Mouse (Mus musculus) ES-E14 (cell line): ENCODE data around the gene Ptbp1. TPM values are rescaled to one million over a fixed set of nuclear protein-coding genes. Genes with fewer than 3 reads are reported as not detected.

Experiments used
- DNase-seq: peaks from one replicate; pipeline ENCODE4 v3.0.0-alpha.2; 2013; ENCODE audit warnings: low read depth, low spot score
- H3K27ac ChIP-seq: 2 replicates; pipeline ENCODE4 v1.5.1; 2012; ENCODE audit warnings: low read depth, mild to moderate bottlenecking, low read length, moderate library complexity, mixed read lengths; ENCODE audit not compliant: poor library complexity, insufficient read depth, severe bottlenecking
- H3K36me3 ChIP-seq: 2 replicates; pipeline ENCODE4 v1.6.1; 2012; ENCODE audit warnings: mild to moderate bottlenecking, low read length, moderate library complexity, mixed read lengths; ENCODE audit not compliant: control insufficient read depth, poor library complexity, insufficient read depth, severe bottlenecking
- H3K4me1 ChIP-seq, 2 experiments: fragments of 150-350 bp in 1 of 2; sonication (generic) in 1 of 2; 2 replicates each; pipeline ENCODE4 v1.6.1; 2012; ENCODE audit warnings: low read length in 2 of 2, mild to moderate bottlenecking in 1 of 2, mixed read lengths in 1 of 2; ENCODE audit not compliant: control insufficient read depth in 2 of 2, insufficient read depth in 2 of 2, poor library complexity in 1 of 2
- H3K4me3 ChIP-seq, 2 experiments: fragments of 150-350 bp in 1 of 2; sonication (generic) in 1 of 2; 2 replicates each; pipeline ENCODE4 v1.5.1; 2012; ENCODE audit warnings: low read length in 2 of 2, low read depth in 1 of 2, mild to moderate bottlenecking in 1 of 2, mixed read lengths in 1 of 2; ENCODE audit not compliant: insufficient read depth in 1 of 2, poor library complexity in 1 of 2, severe bottlenecking in 1 of 2
- H3K9ac ChIP-seq: 2 replicates; pipeline ENCODE4 v1.6.1; 2012; ENCODE audit warnings: low read depth, mild to moderate bottlenecking, low read length, mixed read lengths; ENCODE audit not compliant: poor library complexity, insufficient read depth, severe bottlenecking
- H3K9me3 ChIP-seq: fragments of 150-350 bp; sonication (generic); 2 replicates; pipeline ENCODE4 v1.6.1; 2012; ENCODE audit warnings: low read depth, mild to moderate bottlenecking, low read length; ENCODE audit not compliant: control insufficient read depth, insufficient read depth
- CHD2 ChIP-seq: IDR thresholded peaks from 2 replicates; pipeline ENCODE4 v1.6.1; 2014; ENCODE audit warnings: mild to moderate bottlenecking, low read depth, low read length, inconsistent platforms
- MAFK ChIP-seq: IDR thresholded peaks from 2 replicates; pipeline ENCODE4 v1.6.1; 2014; ENCODE audit warnings: mild to moderate bottlenecking, low read depth, low read length, inconsistent platforms; ENCODE audit not compliant: insufficient read depth
- ZC3H11A ChIP-seq: IDR thresholded peaks from 2 replicates; pipeline ENCODE4 v1.6.1; 2012; ENCODE audit warnings: low read depth, mild to moderate bottlenecking, inconsistent platforms, low read length, borderline replicate concordance
- ZNF384 ChIP-seq: IDR thresholded peaks from 2 replicates; pipeline ENCODE4 v1.6.1; 2012; ENCODE audit warnings: low read depth, low read length, inconsistent platforms
- in situ Hi-C, 2 experiments: fragments of 600-800 bp; cut with MboI; formaldehyde crosslinking; loops; one replicate each; pipeline ENCODE4 v1.15.1; 2025; ENCODE audit warnings: low sequenced_read_pairs in 2 of 2, inconsistent platforms in 1 of 2; ENCODE audit not compliant: unreplicated experiment in 2 of 2
- total RNA-seq: library from RNA; depleted of rRNA; stranded (reverse); fragments of 300-350 nt; gene quantifications from 2 replicates; pipeline ENCODE4 v1.2.3, GENCODE M21; 2012; rRNA removed

Ptbp1 gene
- total RNA-seq, 1 experiment: 403 TPM

- H3K4me1 ChIP-seq: peaks cover 0 to 10% of the 10 kb centered on the region in 2 experiments; a peak in 1 of 4 replicates
- H3K4me3 ChIP-seq: no peak overlapping the region
- in situ Hi-C loops: no loop called here
- DNase-seq: no peak
- no peak overlapping the region for H3K27ac ChIP-seq
- TF ChIP-seq ZNF384 (no peak), ZC3H11A (no peak), MAFK (no peak), CHD2 (no peak)
- no peaks in the 10 kb centered on the region for H3K9me3 ChIP-seq
- H3K36me3 ChIP-seq: no peaks in the 10 kb centered on the region; the same call in 1 of the 2 replicates
- H3K9ac ChIP-seq: no peak overlapping the region
These were observed 58.2 kb downstream of the Ptbp1 start for GRCm38 (mm10) chr10:79912412-79912811.

Other genes with a start within 250 kb of the Ptbp1 start
- 0.31 and 0.58 TPM in 2 replicates for gene C2cd4c, start 240.4 kb upstream of the Ptbp1 start, total RNA-seq
- 4.3 and 8.6 TPM in 2 replicates for gene Shc2, start 216.5 kb upstream of the Ptbp1 start, total RNA-seq
- gene Odf3l2, start 208.7 kb upstream of the Ptbp1 start, total RNA-seq: not detected in 2 replicates
- 2.7 and 6.3 TPM in 2 replicates for gene Madcam1, start 189.9 kb upstream of the Ptbp1 start, total RNA-seq
- gene Tpgs1, start 185.1 kb upstream of the Ptbp1 start, total RNA-seq: 29.9 and 46.7 TPM in 2 replicates
- 491 and 507 TPM in 2 replicates for gene Cdc34, start 172.2 kb upstream of the Ptbp1 start, total RNA-seq
- 2.5 and 4.5 TPM in 2 replicates for gene Gzmm, start 165.4 kb upstream of the Ptbp1 start, total RNA-seq
- gene Bsg, start 149.9 kb upstream of the Ptbp1 start, total RNA-seq: 858 and 1,196 TPM in 2 replicates
- gene Hcn2, start 137.8 kb upstream of the Ptbp1 start, total RNA-seq: 5.0 and 11.8 TPM in 2 replicates
- 109 and 159 TPM in 2 replicates for gene Polrmt, start 107.8 kb upstream of the Ptbp1 start, total RNA-seq
- 1.5 and 1.9 TPM in 2 replicates for gene Fgf22, start 99.4 kb upstream of the Ptbp1 start, total RNA-seq
- gene Rnf126, start 87.5 kb upstream of the Ptbp1 start, total RNA-seq: 66.7 and 70.8 TPM in 2 replicates
- gene Fstl3, start 77.2 kb upstream of the Ptbp1 start, total RNA-seq: 5.7 and 7.1 TPM in 2 replicates
- 0.27 and 0.37 TPM in 2 replicates for gene Prss57, start 63.5 kb upstream of the Ptbp1 start, total RNA-seq
- 10.7 and 12.7 TPM in 2 replicates for gene Palm, start 60.9 kb upstream of the Ptbp1 start, total RNA-seq
- gene Misp, start 33.4 kb upstream of the Ptbp1 start, total RNA-seq: 1.7 and 2.2 TPM in 2 replicates
- 1.0 and 1.3 TPM in 2 replicates for gene Prtn3, start 20.0 kb downstream of the Ptbp1 start, total RNA-seq
- 3.7 and 7.8 TPM in 2 replicates for gene Plppr3, start 20.2 kb downstream of the Ptbp1 start, total RNA-seq
- gene Elane, start 31.8 kb downstream of the Ptbp1 start, total RNA-seq: not detected in 2 replicates
- not detected in 2 replicates for gene Cfd, start 36.4 kb downstream of the Ptbp1 start, total RNA-seq
- gene Med16, start 54.5 kb downstream of the Ptbp1 start, total RNA-seq: 21.0 and 24.9 TPM in 2 replicates
- 2.3 and 8.3 TPM in 2 replicates for gene Gm26602, start 56.4 kb downstream of the Ptbp1 start, total RNA-seq
- gene Kiss1r, start 62.5 kb downstream of the Ptbp1 start, total RNA-seq: 0.85 and 2.4 TPM in 2 replicates
- gene R3hdm4, start 66.8 kb downstream of the Ptbp1 start, total RNA-seq: 24.0 and 28.2 TPM in 2 replicates
- 10.8 and 16.3 TPM in 2 replicates for gene Arid3a, start 72.6 kb downstream of the Ptbp1 start, total RNA-seq
- 155 and 195 TPM in 2 replicates for gene Wdr18, start 105.7 kb downstream of the Ptbp1 start, total RNA-seq
- gene Grin3b, start 116.3 kb downstream of the Ptbp1 start, total RNA-seq: 0.36 and 0.74 TPM in 2 replicates
- gene Tmem259, start 129.9 kb downstream of the Ptbp1 start, total RNA-seq: 127 and 220 TPM in 2 replicates
- gene Cnn2, start 134.2 kb downstream of the Ptbp1 start, total RNA-seq: 94.1 and 159 TPM in 2 replicates
- 8.8 and 18.9 TPM in 2 replicates for gene Abca7, start 142.1 kb downstream of the Ptbp1 start, total RNA-seq
- 17.0 and 20.9 TPM in 2 replicates for gene Arhgap45, start 162.2 kb downstream of the Ptbp1 start, total RNA-seq
- 266 and 293 TPM in 2 replicates for gene Polr2e, start 185.4 kb downstream of the Ptbp1 start, total RNA-seq
- 1,456 and 1,919 TPM in 2 replicates for gene Gpx4, start 192.7 kb downstream of the Ptbp1 start, total RNA-seq